Mouse (Mus musculus) MEL (cell line): ENCODE measurements at regions not wholly inside any gene's neighbourhood (a gene's known extent, or its start where the extent isn't known, plus 50 kb on each side); places are given as distances from the start of the nearest gene placed in this dataset.

Experiments
- DNase-seq: peaks from one replicate; pipeline ENCODE4 v3.0.0; 2011; ENCODE audit warnings: low read depth, low spot score
- H3K27ac ChIP-seq: 2 replicates; pipeline ENCODE4 v1.5.1; 2012; ENCODE audit warnings: low read depth, mild to moderate bottlenecking, control low read depth, low read length, moderate library complexity; ENCODE audit not compliant: control insufficient read depth
- H3K27me3 ChIP-seq, 2 experiments: fragments of 150-350 bp in 1 of 2; sonication (generic) in 1 of 2; 2 replicates each; pipeline ENCODE4 v1.6.1; 2012; ENCODE audit warnings: low read length in 2 of 2, mild to moderate bottlenecking in 2 of 2, improper control_type of control experiment in 1 of 2, moderate library complexity in 1 of 2; ENCODE audit not compliant: insufficient read depth in 2 of 2, control insufficient read depth in 1 of 2
- H3K36me3 ChIP-seq, 2 experiments: 2 replicates each; pipeline ENCODE4 v1.6.1; 2012 to 2014; ENCODE audit warnings: low read length in 2 of 2, improper control_type of control experiment in 1 of 2, inconsistent platforms in 1 of 2, mild to moderate bottlenecking in 1 of 2; ENCODE audit not compliant: insufficient read depth in 2 of 2, control insufficient read depth in 1 of 2
- H3K4me1 ChIP-seq, 2 experiments: fragments of 150-350 bp in 1 of 2; sonication (generic) in 1 of 2; 2 replicates each; pipeline ENCODE4 v1.6.1; 2012; ENCODE audit warnings: low read length in 2 of 2, improper control_type of control experiment in 1 of 2, mild to moderate bottlenecking in 1 of 2; ENCODE audit not compliant: insufficient read depth in 2 of 2, control insufficient read depth in 1 of 2
- H3K4me3 ChIP-seq, 2 experiments: fragments of 150-350 bp in 1 of 2; sonication (generic) in 1 of 2; 2 replicates each; pipeline ENCODE4 v1.5.1; 2012; ENCODE audit warnings: low read depth in 2 of 2, low read length in 2 of 2, mild to moderate bottlenecking in 2 of 2, moderate library complexity in 2 of 2, control low read depth in 1 of 2, improper control_type of control experiment in 1 of 2; ENCODE audit not compliant: control insufficient read depth in 1 of 2, insufficient read depth in 1 of 2
- H3K79me2 ChIP-seq: 2 replicates; pipeline ENCODE4 v1.6.1; 2012; ENCODE audit warnings: mild to moderate bottlenecking, low read length, moderate library complexity; ENCODE audit not compliant: control insufficient read depth, poor library complexity, insufficient read depth
- H3K9ac ChIP-seq: 2 replicates; pipeline ENCODE4 v1.6.1; 2012; ENCODE audit warnings: low read depth, mild to moderate bottlenecking, control low read depth, low read length, moderate library complexity; ENCODE audit not compliant: control insufficient read depth, poor library complexity, severe bottlenecking
- H3K9me3 ChIP-seq: fragments of 150-350 bp; sonication (generic); replicated peaks from 2 replicates; pipeline ENCODE4 v1.6.1; 2012; ENCODE audit warnings: mild to moderate bottlenecking, low read length, improper control_type of control experiment, moderate library complexity; ENCODE audit not compliant: insufficient read depth
- CHD1 ChIP-seq: IDR thresholded peaks from 2 replicates; pipeline ENCODE4 v1.6.1; 2012; ENCODE audit warnings: low read depth, mild to moderate bottlenecking, inconsistent platforms, low read length, improper control_type of control experiment
- CTCF ChIP-seq, 3 experiments: IDR thresholded peaks in 2 of 3; conservative IDR thresholded peaks in 1 of 3; 2 replicates each; pipeline ENCODE4 v1.5.1; 2011 to 2012; ENCODE audit warnings: low read length in 3 of 3, low read depth in 2 of 3, mild to moderate bottlenecking in 2 of 3, improper control_type of control experiment in 1 of 3, inconsistent platforms in 1 of 3, mixed read lengths in 1 of 3, moderate library complexity in 1 of 3; ENCODE audit not compliant: control insufficient read depth in 1 of 3, insufficient read depth in 1 of 3, poor library complexity in 1 of 3, severe bottlenecking in 1 of 3
- E2F4 ChIP-seq: IDR thresholded peaks from 2 replicates; pipeline ENCODE4 v1.6.1; 2011; ENCODE audit warnings: low read depth, low read length, improper control_type of control experiment, borderline replicate concordance
- GABPA ChIP-seq: IDR thresholded peaks from 2 replicates; pipeline ENCODE4 v1.6.1; 2012; ENCODE audit warnings: low read depth, mild to moderate bottlenecking, inconsistent platforms, low read length, improper control_type of control experiment, moderate library complexity
- GATA1 ChIP-seq: IDR thresholded peaks from 2 replicates; pipeline ENCODE4 v1.6.1; 2011; ENCODE audit warnings: low read depth, low read length, improper control_type of control experiment
- HCFC1 ChIP-seq: IDR thresholded peaks from 2 replicates; pipeline ENCODE4 v1.6.1; 2012; ENCODE audit warnings: low read depth, mild to moderate bottlenecking, inconsistent platforms, low read length, improper control_type of control experiment, moderate library complexity
- JUND ChIP-seq: IDR thresholded peaks from 2 replicates; pipeline ENCODE4 v1.6.1; 2011; ENCODE audit warnings: low read depth, mild to moderate bottlenecking, improper control_type of control experiment, low read length
- KAT2A ChIP-seq: conservative IDR thresholded peaks from 2 replicates; pipeline ENCODE4 v1.6.1; 2012; ENCODE audit warnings: low read depth, low read length, improper control_type of control experiment, inconsistent platforms
- MAFK ChIP-seq: IDR thresholded peaks from 2 replicates; pipeline ENCODE4 v1.6.1; 2011; ENCODE audit warnings: low read depth, mild to moderate bottlenecking, low read length, improper control_type of control experiment, borderline replicate concordance
- MAX ChIP-seq: IDR thresholded peaks from 2 replicates; pipeline ENCODE4 v1.6.1; 2011; ENCODE audit warnings: low read length, improper control_type of control experiment
- MAZ ChIP-seq: IDR thresholded peaks from 2 replicates; pipeline ENCODE4 v1.6.1; 2012; ENCODE audit warnings: low read depth, mild to moderate bottlenecking, inconsistent platforms, low read length, improper control_type of control experiment
- MYB ChIP-seq: IDR thresholded peaks from 2 replicates; pipeline ENCODE4 v1.6.1; 2011; ENCODE audit warnings: mild to moderate bottlenecking, low read depth, low read length, improper control_type of control experiment
- NELFE ChIP-seq: IDR thresholded peaks from 2 replicates; pipeline ENCODE4 v1.6.1; 2011; ENCODE audit warnings: low read depth, low read length, improper control_type of control experiment
- POLR2AphosphoS2 ChIP-seq: IDR thresholded peaks from 2 replicates; pipeline ENCODE4 v1.6.1; 2011; ENCODE audit warnings: low read length, improper control_type of control experiment
- POLR2AphosphoS5 ChIP-seq: IDR thresholded peaks from 2 replicates; pipeline ENCODE4 v1.6.1; 2012; ENCODE audit warnings: low read depth, borderline replicate concordance, mild to moderate bottlenecking, inconsistent platforms, low read length, moderate library complexity, mixed read lengths
- SIN3A ChIP-seq: IDR thresholded peaks from 2 replicates; pipeline ENCODE4 v1.6.1; 2012; ENCODE audit warnings: low read length, improper control_type of control experiment, inconsistent platforms
- TCF12 ChIP-seq: IDR thresholded peaks from 2 replicates; pipeline ENCODE4 v1.6.1; 2014; ENCODE audit warnings: low read depth, mild to moderate bottlenecking, inconsistent platforms, low read length, improper control_type of control experiment, moderate library complexity
- USF2 ChIP-seq, 2 experiments: IDR thresholded peaks; 2 replicates each; pipeline ENCODE4 v1.6.1; 2011 to 2012; ENCODE audit warnings: improper control_type of control experiment in 2 of 2, low read length in 2 of 2, borderline replicate concordance in 1 of 2, inconsistent platforms in 1 of 2, low read depth in 1 of 2, mild to moderate bottlenecking in 1 of 2; ENCODE audit not compliant: insufficient read depth in 1 of 2
- ZC3H11A ChIP-seq: IDR thresholded peaks from 2 replicates; pipeline ENCODE4 v1.6.1; 2012; ENCODE audit warnings: low read depth, mild to moderate bottlenecking, inconsistent platforms, low read length, improper control_type of control experiment

GRCm38 (mm10) chr17:62470739-62471138, 410.4 kb downstream of the Efna5 start:
- DNase-seq: no peak
- Histone ChIP-seq H3K27me3 (no peaks in the 10 kb centered on the region), H3K9me3 (no peaks in the 10 kb centered on the region), H3K36me3 (no peaks in the 10 kb centered on the region), H3K27ac (no peak overlapping the region), H3K9ac (no peak overlapping the region), H3K4me3 (no peak overlapping the region), H3K4me1 (no peaks in the 10 kb centered on the region), H3K79me2 (no peaks in the 10 kb centered on the region)
- TF ChIP-seq MAFK (no peak), POLR2AphosphoS5 (no peak), MAZ (no peak)

- no peak for TF ChIP-seq MYB
- no peak for TF ChIP-seq USF2 (IDR thresholded peaks at IDR 0.05; ENCODE audit: borderline replicate concordance in 1 of 2, insufficient read depth in 1 of 2, low read depth in 1 of 2, low read length in 2 of 2)
- TF ChIP-seq NELFE: no peak
- no peak for TF ChIP-seq KAT2A
- no peak for TF ChIP-seq MAZ
- TF ChIP-seq ZC3H11A: no peak
- TF ChIP-seq GATA1: no peak
- TF ChIP-seq MAX: no peak
- TF ChIP-seq TCF12: no peak
- no peak for TF ChIP-seq CTCF (IDR thresholded peaks at IDR 0.05 in 2 of 3, conservative IDR thresholded peaks at IDR 0.05 in 1 of 3; ENCODE audit: control insufficient read depth in 1 of 3, insufficient read depth in 1 of 3, low read depth in 2 of 3, low read length in 3 of 3, poor library complexity in 1 of 3, severe bottlenecking in 1 of 3)
- no peak for TF ChIP-seq JUND
- no peak for TF ChIP-seq E2F4
- no peak for TF ChIP-seq GABPA
- no peak for TF ChIP-seq HCFC1
- TF ChIP-seq CHD1: no peak
- no peak for TF ChIP-seq POLR2AphosphoS2
- TF ChIP-seq MAFK: no peak
- TF ChIP-seq SIN3A: no peak
- TF ChIP-seq, all 39 proteins: peak for 0
- no peak for DNase-seq
- Histone ChIP-seq H3K27me3 (no peaks in the 10 kb centered on the region), H3K9me3 (no peaks in the 10 kb centered on the region), H3K27ac (no peak overlapping the region), H3K9ac (no peak overlapping the region), H3K79me2 (no peaks in the 10 kb centered on the region), H3K4me1 (no peaks in the 10 kb centered on the region), H3K4me3 (no peak overlapping the region), H3K36me3 (no peaks in the 10 kb centered on the region)
Observed at GRCm38 (mm10) chr17:62469367-62469766, 411.8 kb downstream of the Efna5 start.
